Mouse (Mus musculus) hindbrain, postnatal 0 days (tissue): Measurements from ENCODE around the gene Pknox1. TPM values are rescaled to one million over a fixed set of nuclear protein-coding genes. Genes with fewer than 3 reads are reported as not detected.

Experiments
- ATAC-seq: fragments of 200-750 bp; cut with Nextera tagmentation; 2 replicates; pipeline ENCODE4 v1.8.0; 2017; ENCODE audit warnings: mild to moderate bottlenecking, moderate TSS enrichment, moderate library complexity
- DNase-seq: peaks from one replicate; pipeline ENCODE4 v3.0.0-alpha.2; 2015; ENCODE audit warnings: low spot score
- H3K27ac ChIP-seq: fragments of 300-500 bp; sonication (generic); 2 replicates; pipeline ENCODE4 v1.5.1; 2014; ENCODE audit warnings: mild to moderate bottlenecking
- H3K27me3 ChIP-seq: fragments of 300-500 bp; sonication (generic); 2 replicates; pipeline ENCODE4 v1.6.1; 2014; ENCODE audit warnings: low read length, mixed read lengths; ENCODE audit not compliant: insufficient read depth
- H3K36me3 ChIP-seq: fragments of 300-500 bp; sonication (generic); 2 replicates; pipeline ENCODE4 v1.6.1; 2014; ENCODE audit warnings: low read length, mixed read lengths; ENCODE audit not compliant: insufficient read depth
- H3K4me1 ChIP-seq: fragments of 300-500 bp; sonication (generic); 2 replicates; pipeline ENCODE4 v1.6.1; 2014; ENCODE audit warnings: antibody characterized with exemption, low read length, mixed read lengths; ENCODE audit not compliant: insufficient read depth
- H3K4me2 ChIP-seq: fragments of 300-500 bp; sonication (generic); 2 replicates; pipeline ENCODE4 v1.6.1; 2014; ENCODE audit warnings: low read depth, mild to moderate bottlenecking, low read length, moderate library complexity, mixed read lengths
- H3K4me3 ChIP-seq: fragments of 300-500 bp; sonication (generic); 2 replicates; pipeline ENCODE4 v1.5.1; 2014; ENCODE audit warnings: low read length
- H3K9ac ChIP-seq: fragments of 300-500 bp; sonication (generic); replicated peaks from 2 replicates; pipeline ENCODE4 v1.6.1; 2014; ENCODE audit warnings: mild to moderate bottlenecking, low read length, moderate library complexity, mixed read lengths
- H3K9me3 ChIP-seq: fragments of 300-500 bp; sonication (generic); 2 replicates; pipeline ENCODE4 v1.6.1; 2016; ENCODE audit warnings: low read length, mixed read lengths
- CTCF ChIP-seq: IDR thresholded peaks from 2 replicates; pipeline ENCODE4 v1.5.1; 2016; ENCODE audit warnings: antibody characterized with exemption, control low read depth, low read depth
- WGBS: fragments of 180-500 bp; shearing (Covaris S2); extraction: QIAGEN DNeasy Blood & Tissue Kit; methylation state at CpG from one replicate; pipeline ENCODE4 v1.1.7; 2014; 5-methylcytosine and 5-hydroxymethylcytosine counted together
- polyA plus RNA-seq: library from polyadenylated mRNA; unstranded; fragments of >200 nt; fragmentation: Nextera tagmentation; extraction: Ambion mirVana; gene quantifications from 2 replicates; pipeline ENCODE4 v1.2.1, GENCODE M21; 2015
- total RNA-seq: library from RNA; depleted of rRNA; stranded (reverse); fragments of >200 nt; gene quantifications from 2 replicates; pipeline ENCODE4 v1.2.3, GENCODE M21; 2014

Pknox1 gene
- total and polyA plus RNA-seq, 2 experiments from 2014 or later, result 25.1 to 31.2 TPM

DNA sequence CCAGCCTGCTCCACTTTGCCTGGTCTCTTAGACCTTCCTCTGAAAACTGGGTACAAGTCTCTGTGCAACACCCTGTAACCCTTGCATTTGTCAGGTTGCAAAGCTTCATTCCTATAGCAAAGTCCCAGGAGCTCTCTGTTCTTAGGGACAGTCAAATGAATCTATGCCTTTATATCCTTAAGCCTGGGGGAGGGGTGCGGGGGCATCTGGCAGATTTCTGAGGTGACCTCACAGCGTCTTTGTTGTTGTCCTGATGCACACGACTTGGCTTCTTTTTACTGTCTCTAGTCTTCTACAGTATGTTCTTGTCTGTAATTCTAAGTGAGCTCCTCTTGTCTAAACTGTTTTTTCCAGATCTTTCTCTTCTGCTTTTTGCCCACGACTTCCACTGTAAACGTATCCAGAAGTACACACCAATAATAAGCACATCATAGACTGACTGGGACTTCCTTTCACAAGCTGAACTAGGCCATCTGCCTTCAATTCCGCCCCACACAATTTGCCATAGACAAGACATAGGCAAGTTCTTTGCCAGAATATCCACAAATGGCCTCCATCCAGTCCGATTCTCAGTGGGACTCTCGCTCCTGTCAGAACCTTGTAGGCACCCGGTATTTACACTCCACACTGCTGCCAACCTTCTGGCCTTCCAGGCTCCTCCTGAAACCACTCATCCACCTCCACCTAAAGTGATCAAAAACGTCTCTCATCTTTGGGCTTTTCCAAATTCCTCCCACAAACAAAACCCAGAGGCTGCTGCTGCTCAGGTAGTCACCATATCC is 12.1 kb downstream of the Pknox1 start:
- ATAC-seq (no peak), DNase-seq (peak; percentile 36)
- no peak for TF ChIP-seq CTCF
- no peaks in the 10 kb centered on the region for H3K27me3 ChIP-seq
- no peak overlapping the region for H3K9ac ChIP-seq
- peak overlapping the region; percentile 45 for H3K27ac ChIP-seq
- peaks cover 7% of the 10 kb centered on the region; the same call in 1 of the 2 replicates for H3K4me1 ChIP-seq
- no peak overlapping the region for H3K4me2 ChIP-seq
- WGBS, result 73% methylated on average over 10 of the region's 10 CpGs
- no peaks in the 10 kb centered on the region for H3K36me3 ChIP-seq
- no peaks in the 10 kb centered on the region for H3K9me3 ChIP-seq
- H3K4me3 ChIP-seq, result no peak overlapping the region

DNA sequence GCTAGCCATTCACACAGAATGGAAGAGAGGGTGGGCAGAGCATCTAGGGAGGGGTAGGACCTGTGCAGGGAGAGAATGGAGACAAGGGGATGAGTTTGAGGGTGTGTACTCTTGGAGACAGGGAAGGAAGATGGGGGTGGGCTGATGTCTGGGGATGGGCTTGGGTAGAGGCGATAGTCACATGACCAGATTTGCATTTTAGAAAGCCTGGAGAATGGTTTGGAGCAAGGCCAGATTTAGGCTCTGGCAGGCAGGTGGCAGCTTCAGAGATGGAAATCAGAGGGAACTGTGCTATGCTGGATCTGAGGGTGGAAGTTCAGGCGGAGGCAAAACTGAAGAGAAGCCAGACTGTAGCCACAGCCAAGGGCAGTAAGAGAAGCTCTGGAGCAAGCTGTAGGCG is 15.8 kb downstream of the Pknox1 start:
- TF ChIP-seq CTCF, result no peak
- ATAC-seq, result peak; percentile 61

DNA sequence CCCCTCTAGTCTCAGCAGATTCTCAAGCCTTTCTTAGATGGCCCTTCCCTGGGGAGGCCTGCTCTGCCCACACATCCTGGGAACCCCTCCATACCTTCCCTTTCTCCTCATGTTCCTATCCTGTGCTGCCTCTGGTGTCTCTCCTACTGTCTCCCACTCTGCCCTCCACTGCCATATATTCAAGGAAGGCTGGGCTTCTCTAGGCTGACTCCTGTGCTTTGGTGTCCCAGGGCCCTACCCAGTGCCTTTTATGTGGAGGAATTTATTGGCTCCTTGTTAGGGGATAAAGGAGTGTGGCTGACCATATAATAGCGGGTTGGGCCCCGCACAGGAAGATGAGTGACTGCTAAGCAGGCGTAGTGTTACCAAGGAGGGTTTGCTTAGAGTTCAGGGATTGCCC is 18.7 kb downstream of the Pknox1 start:
- 80% methylated on average over 3 of the region's 3 CpGs for WGBS
- H3K4me2 ChIP-seq, result no peak overlapping the region
- TF ChIP-seq CTCF, result no peak
- H3K4me1 ChIP-seq, result peaks cover 7% of the 10 kb centered on the region; the same call in 1 of the 2 replicates
- no peak overlapping the region for H3K27ac ChIP-seq
- no peak for DNase-seq
- no peaks in the 10 kb centered on the region for H3K9me3 ChIP-seq
- H3K27me3 ChIP-seq, result no peaks in the 10 kb centered on the region
- no peak overlapping the region for H3K4me3 ChIP-seq
- no peak overlapping the region for H3K9ac ChIP-seq
- no peak for ATAC-seq
- no peaks in the 10 kb centered on the region for H3K36me3 ChIP-seq

More for the DNA sequence above, 15.8 kb downstream of the Pknox1 start:
- Histone ChIP-seq H3K9ac (no peak overlapping the region), H3K27me3 (no peaks in the 10 kb centered on the region), H3K4me2 (no peak overlapping the region), H3K9me3 (no peaks in the 10 kb centered on the region), H3K4me1 (peaks cover 7% of the 10 kb centered on the region; the same call in 1 of the 2 replicates), H3K27ac (0 out of 2 replicates have a peak overlapping the region, but pooled peaks have one; percentile 36), H3K4me3 (no peak overlapping the region), H3K36me3 (no peaks in the 10 kb centered on the region)
- WGBS, result 31% methylated on average over 3 of the region's 3 CpGs
- peak; percentile 73 for DNase-seq

DNA sequence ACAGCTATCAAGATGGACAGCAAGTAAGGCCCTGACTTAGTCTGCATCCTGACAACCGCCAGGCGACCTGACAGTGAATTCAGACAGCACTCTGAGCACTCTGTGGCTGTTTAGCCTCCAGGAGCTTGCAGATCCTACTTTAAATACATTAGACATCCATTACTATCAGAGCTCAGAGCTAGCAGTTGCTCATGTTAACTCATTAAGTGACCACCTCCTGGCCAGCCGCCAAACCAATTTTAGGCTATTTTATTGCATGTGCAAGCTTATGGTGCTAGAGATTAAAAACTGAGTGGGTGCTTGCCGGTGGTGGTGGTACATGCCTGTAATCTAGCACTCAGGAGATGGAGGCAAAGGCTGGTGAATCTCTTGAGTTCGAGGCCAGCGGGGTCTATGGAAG is 19.2 kb downstream of the Pknox1 start:
- 86% methylated on average over 6 of the region's 6 CpGs for WGBS
- Histone ChIP-seq H3K27ac (no peak overlapping the region), H3K9me3 (no peaks in the 10 kb centered on the region), H3K4me1 (peaks cover 7% of the 10 kb centered on the region; the same call in 1 of the 2 replicates), H3K9ac (no peak overlapping the region), H3K4me2 (no peak overlapping the region), H3K4me3 (no peak overlapping the region), H3K36me3 (no peaks in the 10 kb centered on the region), H3K27me3 (no peaks in the 10 kb centered on the region)
- DNase-seq, result no peak
- no peak for TF ChIP-seq CTCF
- ATAC-seq, result no peak

DNA sequence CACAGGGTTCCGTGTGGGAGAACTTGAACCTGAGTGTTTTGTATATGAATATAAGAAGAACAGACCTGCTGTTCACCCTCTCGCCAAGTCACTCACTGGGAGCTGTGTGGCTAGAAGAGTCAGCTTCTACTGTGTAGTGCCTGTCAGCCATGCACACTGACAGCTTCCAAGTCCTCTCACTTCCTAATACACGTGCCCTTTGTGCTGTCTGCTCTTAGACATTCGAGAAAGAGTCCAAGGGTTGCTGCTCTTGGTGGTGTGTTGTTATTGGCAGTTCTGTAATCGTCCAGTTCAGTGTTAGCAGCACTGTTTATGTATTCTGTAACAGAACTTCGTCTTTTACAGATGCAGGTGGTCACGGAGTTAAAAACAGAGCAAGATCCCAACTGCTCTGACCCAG is 23.6 kb downstream of the Pknox1 start:
- Histone ChIP-seq H3K4me1 (no peaks in the 10 kb centered on the region), H3K27ac (no peak overlapping the region), H3K9ac (no peak overlapping the region), H3K9me3 (no peaks in the 10 kb centered on the region), H3K4me2 (no peak overlapping the region), H3K4me3 (no peak overlapping the region), H3K27me3 (no peaks in the 10 kb centered on the region), H3K36me3 (peaks cover 26% of the 10 kb centered on the region)
- ATAC-seq, result no peak
- no peak for TF ChIP-seq CTCF
- DNase-seq, result no peak
- 78% methylated on average over 7 of the region's 7 CpGs for WGBS

DNA sequence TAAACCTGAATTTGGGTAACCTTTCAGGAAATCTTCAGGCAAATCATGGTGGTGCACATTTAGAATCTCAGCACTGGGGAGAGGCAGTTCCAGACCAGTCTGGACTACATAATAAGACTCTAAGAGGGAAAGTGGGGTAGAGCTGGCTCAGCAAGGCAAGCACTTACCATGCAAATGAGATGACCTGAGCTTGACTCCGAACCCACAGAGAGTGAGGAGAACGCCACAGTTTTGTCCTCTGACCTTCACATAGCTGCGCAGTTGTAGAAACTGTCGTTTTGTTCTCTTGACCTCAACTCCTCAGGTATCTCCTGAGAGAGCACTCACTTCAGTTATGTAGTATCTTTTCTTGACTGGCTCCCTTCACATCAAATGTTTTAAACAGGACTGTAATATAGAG is 24.2 kb downstream of the Pknox1 start:
- ATAC-seq, result no peak
- no peaks in the 10 kb centered on the region for H3K4me1 ChIP-seq
- TF ChIP-seq CTCF, result no peak
- H3K4me3 ChIP-seq, result no peak overlapping the region
- DNase-seq, result no peak
- no peaks in the 10 kb centered on the region for H3K27me3 ChIP-seq
- no peak overlapping the region for H3K9ac ChIP-seq
- peaks cover 26% of the 10 kb centered on the region for H3K36me3 ChIP-seq
- no peak overlapping the region for H3K27ac ChIP-seq
- H3K9me3 ChIP-seq, result no peaks in the 10 kb centered on the region
- WGBS, result 89% methylated on average over 4 of the region's 4 CpGs
- no peak overlapping the region for H3K4me2 ChIP-seq

DNA sequence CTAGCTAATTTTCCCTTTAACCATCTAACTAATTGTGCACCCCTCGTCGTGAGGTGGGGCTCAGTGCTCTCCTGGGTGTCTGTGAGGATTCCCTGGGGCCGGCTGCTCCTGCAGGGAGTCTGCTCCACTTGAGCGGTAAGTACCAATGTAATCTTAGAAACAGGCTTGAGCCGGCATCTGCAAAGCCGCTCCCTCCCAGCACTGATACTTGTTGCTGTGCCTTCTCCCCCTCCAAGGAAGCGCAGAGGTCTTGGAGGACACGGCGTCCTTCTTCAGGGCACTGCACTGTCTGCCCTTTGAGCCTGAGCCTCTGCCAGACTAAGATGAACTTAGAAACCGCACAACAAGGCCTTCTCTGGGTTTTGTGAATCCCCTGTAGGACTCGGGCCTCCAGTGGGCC is 26.3 kb downstream of the Pknox1 start:
- Histone ChIP-seq H3K27ac (no peak overlapping the region), H3K36me3 (peaks cover 26% of the 10 kb centered on the region), H3K27me3 (no peaks in the 10 kb centered on the region), H3K4me3 (no peak overlapping the region), H3K4me1 (no peaks in the 10 kb centered on the region), H3K4me2 (no peak overlapping the region), H3K9me3 (no peaks in the 10 kb centered on the region), H3K9ac (no peak overlapping the region)
- ATAC-seq (no peak), DNase-seq (no peak)
- 90% methylated on average over 11 of the region's 11 CpGs for WGBS
- TF ChIP-seq CTCF, result no peak
